Mouse (Mus musculus) ovary, postnatal 10 days (tissue): ENCODE results near the gene Foxo3.

Experiments
- DNase-seq: peaks from one replicate; pipeline ENCODE4 v3.0.0; 2022; ENCODE audit warnings: low spot score

The Foxo3 gene

DNA sequence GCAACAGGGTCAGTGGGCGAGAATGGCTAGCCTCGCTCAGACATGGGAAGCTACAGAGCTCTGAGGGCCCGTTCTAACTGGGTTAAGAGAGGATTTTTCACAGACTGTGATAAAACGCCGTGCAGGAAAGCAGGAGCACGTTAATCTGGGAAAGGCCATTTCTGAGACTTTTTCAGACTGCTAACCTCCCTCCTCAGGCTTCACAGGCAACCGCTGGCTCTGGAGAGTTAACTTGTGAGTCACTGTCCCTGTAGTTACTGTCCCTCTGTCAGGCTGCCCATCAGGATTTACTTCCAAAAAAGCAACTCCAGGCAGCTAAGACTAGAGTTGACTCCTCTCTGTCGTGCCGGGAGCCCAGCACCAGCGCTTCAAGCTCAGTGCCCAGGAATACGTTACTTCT, 54.6 kb downstream of the Foxo3 start:
- no peak for DNase-seq

DNA sequence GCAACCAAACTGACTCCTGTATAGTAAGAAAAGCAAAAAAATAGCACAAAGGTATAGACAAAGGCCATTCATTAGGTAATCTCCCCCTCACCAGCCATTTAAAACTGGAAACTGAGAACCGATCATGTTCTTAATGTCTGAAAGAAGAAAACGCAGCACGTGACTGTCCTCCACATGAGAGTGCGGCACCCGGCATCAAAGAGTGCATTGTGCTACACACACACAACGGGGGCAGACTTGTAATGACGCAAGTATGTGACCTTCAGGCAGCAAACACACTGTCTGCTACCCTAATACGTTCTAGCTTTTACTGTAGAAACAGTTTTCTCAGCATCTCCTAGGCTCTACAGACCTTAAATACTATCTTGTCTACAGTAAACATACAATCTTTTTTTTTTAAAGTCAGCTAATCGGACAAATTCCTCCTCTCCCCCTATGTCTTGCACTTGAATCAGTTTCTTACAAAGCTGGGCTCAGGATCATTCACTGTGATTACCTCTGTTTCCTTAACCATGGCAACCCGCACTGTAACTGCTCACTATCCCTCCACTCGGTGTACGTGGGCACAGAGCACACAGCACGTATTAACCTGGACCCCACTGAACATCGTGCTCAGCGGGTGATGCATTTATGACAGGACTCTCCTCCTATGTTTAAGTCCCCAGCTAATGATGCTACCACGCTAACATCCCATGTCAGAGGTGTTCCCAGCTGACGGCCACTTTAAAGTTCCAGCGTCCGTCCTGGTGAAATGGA, 55.2 kb downstream of the Foxo3 start:
- no peak for DNase-seq

DNA sequence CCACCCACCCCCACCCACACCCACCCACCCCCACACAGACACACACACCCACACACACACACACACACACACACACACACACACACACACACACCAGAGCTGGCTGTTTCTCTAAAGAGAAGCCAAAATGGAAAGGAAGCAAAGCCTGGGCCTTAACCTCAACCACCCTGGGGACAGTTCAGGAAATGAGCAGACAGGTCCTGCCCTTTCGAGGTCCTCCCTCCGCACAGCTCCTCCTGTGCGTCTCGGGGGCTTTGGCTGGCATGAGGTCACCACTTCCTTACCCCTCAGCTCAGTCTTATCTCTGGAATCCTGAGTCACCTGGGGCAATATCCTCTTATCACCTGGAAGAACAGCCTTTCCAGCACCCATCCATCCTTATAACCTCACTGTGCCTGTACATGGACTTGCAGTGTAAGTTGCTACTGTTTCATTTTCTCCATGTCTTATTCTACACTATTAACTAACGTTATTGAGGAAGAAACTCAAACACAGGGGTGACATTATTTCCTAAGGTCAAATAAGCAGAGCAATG, 56.1 kb downstream of the Foxo3 start:
- no peak for DNase-seq

DNA sequence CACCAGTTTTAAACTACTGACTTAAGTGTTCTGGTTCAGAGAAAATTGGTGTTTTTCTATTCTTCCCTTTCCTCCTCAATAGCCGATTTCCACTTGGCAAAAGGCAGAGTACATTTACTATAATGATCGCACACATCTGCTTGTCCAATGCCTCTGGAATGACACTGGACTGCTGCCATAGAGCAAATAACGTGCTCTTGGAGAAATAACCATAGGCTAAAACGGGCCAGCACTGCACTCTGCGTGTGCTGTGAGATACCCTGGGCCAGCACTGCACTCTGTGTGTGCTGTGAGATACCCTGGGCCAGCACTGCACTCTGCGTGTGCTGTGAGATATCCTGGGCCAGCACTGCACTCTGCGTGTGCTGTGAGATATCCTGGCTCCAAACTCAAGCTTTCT, 65.1 kb downstream of the Foxo3 start:
- DNase-seq, result no peak

- DNase-seq, result no peak
Observed at GRCm38 (mm10) chr10:42210641-42211040, 65.9 kb downstream of the Foxo3 start.

- DNase-seq, result no peak
Observed at GRCm38 (mm10) chr10:42209809-42210208, 66.7 kb downstream of the Foxo3 start.

DNA sequence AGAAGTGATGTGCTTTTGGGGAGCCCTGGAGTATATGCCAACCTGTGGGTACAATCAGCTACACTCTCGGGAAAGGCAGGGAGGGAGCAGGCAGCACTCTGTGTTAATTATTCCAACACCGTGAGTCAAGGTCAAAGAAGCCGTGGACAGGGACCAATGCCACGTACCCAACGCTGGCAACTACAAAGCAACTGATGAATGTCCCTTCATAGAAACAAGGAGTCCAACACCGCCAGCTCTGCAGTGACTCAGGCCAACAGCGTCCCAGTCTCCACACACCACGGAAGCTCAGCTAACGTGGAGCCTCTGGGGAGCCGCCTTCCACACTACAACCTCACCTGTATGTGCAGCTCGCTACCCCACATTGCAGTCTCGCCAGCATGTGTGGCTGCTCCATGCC, 68.9 kb downstream of the Foxo3 start:
- DNase-seq, result no peak

- DNase-seq, result no peak
Observed at GRCm38 (mm10) chr10:42204768-42205412, 71.7 kb downstream of the Foxo3 start.

DNA sequence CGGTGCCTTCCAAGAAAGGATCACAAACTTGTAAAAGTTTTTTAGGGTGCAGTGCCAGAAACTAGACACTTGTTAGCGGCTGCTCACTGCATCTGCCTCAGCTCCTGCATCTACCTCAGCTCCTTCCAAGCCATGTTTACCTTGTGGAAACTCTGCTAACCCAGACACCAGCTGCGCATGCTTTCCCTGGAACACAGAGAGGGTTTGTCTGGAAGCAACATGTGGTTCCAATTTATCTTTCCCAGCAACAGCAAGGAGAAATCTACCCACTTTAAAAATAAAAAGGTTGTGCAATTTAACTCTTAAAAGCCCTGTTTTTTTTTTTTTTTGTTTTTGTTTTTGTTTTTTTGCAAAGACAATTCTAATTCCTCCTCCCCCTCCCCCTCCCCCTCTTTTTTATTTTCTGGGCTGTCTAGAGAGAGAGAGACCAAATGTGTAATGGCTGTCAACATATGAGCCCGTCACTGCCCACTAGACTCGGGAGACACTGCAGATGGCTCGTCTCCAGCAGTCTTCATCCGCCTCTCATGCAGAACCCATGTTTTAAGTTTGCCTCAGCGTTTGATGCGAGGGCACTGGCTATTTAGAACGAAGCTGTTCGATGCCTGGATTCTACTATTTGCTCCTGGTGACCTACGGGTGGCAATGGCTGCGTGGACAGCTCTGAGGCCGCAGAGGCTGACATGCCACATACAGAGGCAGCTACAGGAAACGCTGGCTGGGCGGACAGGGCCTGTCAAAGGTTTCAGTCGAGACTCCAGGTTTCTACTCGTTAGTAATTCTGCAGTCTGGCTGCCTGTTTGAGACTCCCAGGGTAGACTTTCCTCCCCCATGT, 73.0 kb downstream of the Foxo3 start:
- DNase-seq, result no peak

- no peak for DNase-seq
Observed at GRCm38 (mm10) chr10:42202561-42202960, 74.0 kb downstream of the Foxo3 start.

DNA sequence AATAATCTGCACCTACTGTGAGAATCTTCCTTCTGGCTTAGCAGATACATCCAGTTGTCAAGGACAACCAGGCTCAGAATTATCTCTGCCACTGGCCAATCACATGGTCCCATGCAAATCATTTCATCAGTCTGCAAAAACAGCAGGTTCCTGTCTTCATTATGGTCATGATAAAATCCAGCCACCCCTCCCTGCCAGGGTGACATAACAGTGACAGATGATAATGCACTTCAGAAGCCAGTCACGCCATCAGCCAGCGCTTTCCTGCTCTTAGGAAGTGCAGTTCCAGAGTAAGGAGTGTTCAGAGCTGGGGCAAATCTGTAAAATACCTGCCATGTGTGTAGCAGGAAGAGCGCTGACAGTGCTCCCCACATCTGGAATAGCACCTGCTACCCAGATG, 77.1 kb downstream of the Foxo3 start:
- DNase-seq, result no peak

DNA sequence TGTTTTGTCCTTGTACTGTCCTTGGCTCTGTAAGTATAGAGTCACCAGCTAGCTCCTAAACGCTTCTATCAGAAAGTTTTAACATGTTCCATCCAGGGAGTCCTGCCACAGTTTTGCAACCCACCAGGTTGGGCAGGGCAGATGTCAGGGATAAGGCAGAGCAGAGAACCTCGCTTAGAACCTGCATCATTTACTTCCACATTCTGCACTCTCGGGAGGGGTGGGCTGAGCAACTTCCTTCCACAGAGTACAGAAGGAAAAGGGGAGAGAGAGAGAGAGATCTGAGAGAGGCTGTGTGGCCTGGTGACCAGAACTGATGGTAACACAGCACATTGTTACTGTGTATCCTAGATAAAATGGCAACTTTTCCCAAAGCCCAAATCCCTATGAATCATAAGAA, 77.9 kb downstream of the Foxo3 start:
- no peak for DNase-seq

DNA sequence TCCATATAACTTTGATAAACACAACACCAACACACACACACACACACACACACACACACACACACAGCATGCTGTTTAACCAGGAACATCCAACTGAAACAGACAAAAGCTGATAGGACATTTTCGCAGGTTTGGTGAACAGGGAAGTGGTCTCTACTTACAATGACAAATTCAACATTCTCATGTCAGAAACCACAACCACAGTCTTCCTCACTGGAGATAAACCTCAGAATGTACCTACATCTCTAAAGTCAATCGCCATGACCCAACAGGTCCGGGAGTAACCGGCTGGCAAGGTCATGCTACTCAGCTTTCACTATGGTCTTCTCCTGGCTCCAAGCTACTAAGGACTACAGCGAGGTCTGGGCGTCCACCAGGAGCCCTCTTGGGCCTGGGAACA, 81.8 kb downstream of the Foxo3 start:
- DNase-seq, result no peak

- DNase-seq, result no peak
Observed at GRCm38 (mm10) chr10:42193981-42194380, 82.6 kb downstream of the Foxo3 start.

DNA sequence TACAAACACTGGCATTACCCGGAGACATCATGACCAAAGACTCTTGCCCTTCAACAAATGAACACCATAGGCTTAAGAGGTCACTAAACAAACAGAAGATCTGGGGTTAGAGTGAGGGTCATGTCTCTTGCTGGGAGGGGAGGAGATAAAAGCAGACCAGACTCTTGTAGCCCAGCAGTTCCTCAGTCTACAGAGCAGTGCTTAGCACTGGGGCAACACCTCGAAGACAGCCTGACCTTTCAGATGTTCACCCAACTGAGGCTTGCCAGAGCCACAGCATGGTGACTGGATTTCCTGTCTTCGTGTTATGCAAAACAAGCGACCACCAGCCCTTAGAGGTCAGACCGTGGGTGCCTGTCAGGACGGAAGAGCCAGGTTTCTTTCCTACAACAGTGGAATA, 83.6 kb downstream of the Foxo3 start:
- DNase-seq, result no peak

DNA sequence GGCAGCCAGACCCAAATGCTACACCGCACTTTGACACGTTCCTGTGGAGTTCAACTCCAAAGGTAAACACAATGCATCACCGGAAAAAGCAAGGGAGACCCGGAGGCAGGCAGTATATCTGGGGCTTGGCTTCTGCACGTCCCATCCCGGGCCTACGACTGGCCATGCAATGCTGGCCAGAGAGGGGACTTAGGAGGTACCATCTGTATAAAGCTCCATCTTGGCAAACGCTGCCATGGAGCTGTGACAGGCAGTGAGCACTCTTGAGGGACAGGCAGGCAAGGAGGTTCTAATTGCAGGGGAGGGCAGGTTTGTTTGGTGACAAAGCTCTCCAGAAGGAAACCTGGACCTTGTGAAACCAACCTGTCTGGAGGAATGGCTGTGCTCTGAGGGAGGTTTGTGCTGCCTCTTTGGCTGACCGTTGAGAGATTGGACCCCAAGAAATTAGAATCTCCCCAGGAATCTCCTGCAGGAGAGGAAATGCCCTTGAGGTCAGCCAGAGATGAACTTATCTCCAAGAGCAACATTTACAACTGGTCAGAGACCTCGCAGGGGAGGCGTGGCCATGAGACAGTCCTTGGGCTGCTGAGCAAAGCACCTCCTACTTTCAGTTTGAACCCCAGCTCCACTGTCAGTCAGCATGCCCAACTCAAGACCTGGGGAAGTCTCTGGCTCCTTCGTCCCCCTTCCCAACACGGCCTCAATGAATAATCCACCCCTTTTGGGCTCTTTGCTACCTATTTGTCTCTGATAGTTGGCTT, 86.7 kb downstream of the Foxo3 start:
- DNase-seq, result no peak

GRCm38 (mm10) chr10:42189037-42189436, 87.5 kb downstream of the Foxo3 start:
- DNase-seq, result no peak

GRCm38 (mm10) chr10:42188091-42188490, 88.5 kb downstream of the Foxo3 start:
- DNase-seq, result no peak

DNA sequence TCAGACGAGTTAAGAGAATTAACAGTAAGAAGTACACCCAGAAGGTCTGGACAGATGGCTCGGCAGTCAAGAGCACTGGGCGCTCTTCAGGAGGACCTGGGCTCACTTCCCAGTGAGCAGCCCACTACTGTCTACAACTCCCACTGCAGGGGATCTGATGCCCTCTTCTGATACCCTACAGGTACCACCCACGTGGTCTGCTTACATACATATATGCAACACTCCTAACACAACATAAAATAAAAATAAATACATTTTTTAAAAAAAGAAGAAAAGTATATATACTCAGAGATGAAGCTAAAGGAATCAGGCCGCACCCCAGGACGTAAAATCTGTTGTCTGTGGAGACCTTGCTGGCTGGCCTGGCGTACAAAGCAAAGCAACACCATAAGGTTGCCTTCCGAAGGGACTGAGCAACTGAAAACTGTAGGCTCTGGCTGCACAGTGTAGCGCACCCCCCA, 89.6 kb downstream of the Foxo3 start:
- DNase-seq, result no peak

GRCm38 (mm10) chr10:42180333-42180732, 96.2 kb downstream of the Foxo3 start:
- no peak for DNase-seq

- DNase-seq, result no peak
Observed at GRCm38 (mm10) chr10:42178751-42179150, 97.8 kb downstream of the Foxo3 start.
